12 mouse cellular contexts compared by ENCODE assay signal in genomic region chr1:33244691-33245090, GRCm38 (mm10).
DNase-seq lines count a peak whose midpoint lies in the region.
"Had no signal": no experiment of that assay in that cellular context is flagged by ENCODE, and none has a peak within 500 bp of the region (broad histone marks: within the 10 kb centered on the region; RNA-seq: fewer than 3 reads in every experiment).

No protein-coding gene starts in this region.

- peak; percentile 12 for DNase-seq in adrenal gland, postnatal 14 days
- DNase-seq in adrenal gland, adult (ENCODE audit: inconsistent age in 2 of 2, low spot score in 1 of 2): no peak
- peak; percentile 5 for DNase-seq in gastrocnemius, postnatal 10 days
- DNase-seq in gastrocnemius, postnatal 36 days: no peak
- DNase-seq in left cerebral cortex, postnatal 4 days: peak; percentile 35
- DNase-seq in left cerebral cortex, adult 9 months (ENCODE audit: low spot score in 2 of 2): no peak
- peak; percentile 7 for DNase-seq in 3134 (ENCODE audit: extremely low read depth, insufficient read length, low spot score)
- no peak for DNase-seq in urinary bladder, adult 2 months (ENCODE audit: low spot score)
- DNase-seq: adrenal gland, adult 2 months; gastrocnemius, adult 2 months; layer of hippocampus, postnatal 36 days; thymus, postnatal 36 days had no signal

- intact Hi-C loops in gastrocnemius, postnatal 36 days (cut with DNase I): no loop called here
- intact Hi-C loops in left cerebral cortex, postnatal 4 days (cut with DNase I): no loop called here

Comparison
In these comparisons a context has a peak if more than half of its experiments do, and no peak if none do; other contexts are left out.
1. DNase-seq: peak in adrenal gland, postnatal 14 days (single experiment), gastrocnemius, postnatal 10 days (single experiment), left cerebral cortex, postnatal 4 days (single experiment) and 3134 (single experiment); none in adrenal gland, adult (0 of 2), gastrocnemius, postnatal 36 days (0 of 2), left cerebral cortex, adult 9 months (0 of 2) and urinary bladder, adult 2 months (single experiment).